Mouse (Mus musculus) MN1 (cell line): ENCODE results near the gene Zkscan16.

Experiments used
- DNase-seq: peaks from one replicate; pipeline ENCODE4 v3.0.0-alpha.2; 2016; ENCODE audit warnings: low spot score

Gene Zkscan16

DNA sequence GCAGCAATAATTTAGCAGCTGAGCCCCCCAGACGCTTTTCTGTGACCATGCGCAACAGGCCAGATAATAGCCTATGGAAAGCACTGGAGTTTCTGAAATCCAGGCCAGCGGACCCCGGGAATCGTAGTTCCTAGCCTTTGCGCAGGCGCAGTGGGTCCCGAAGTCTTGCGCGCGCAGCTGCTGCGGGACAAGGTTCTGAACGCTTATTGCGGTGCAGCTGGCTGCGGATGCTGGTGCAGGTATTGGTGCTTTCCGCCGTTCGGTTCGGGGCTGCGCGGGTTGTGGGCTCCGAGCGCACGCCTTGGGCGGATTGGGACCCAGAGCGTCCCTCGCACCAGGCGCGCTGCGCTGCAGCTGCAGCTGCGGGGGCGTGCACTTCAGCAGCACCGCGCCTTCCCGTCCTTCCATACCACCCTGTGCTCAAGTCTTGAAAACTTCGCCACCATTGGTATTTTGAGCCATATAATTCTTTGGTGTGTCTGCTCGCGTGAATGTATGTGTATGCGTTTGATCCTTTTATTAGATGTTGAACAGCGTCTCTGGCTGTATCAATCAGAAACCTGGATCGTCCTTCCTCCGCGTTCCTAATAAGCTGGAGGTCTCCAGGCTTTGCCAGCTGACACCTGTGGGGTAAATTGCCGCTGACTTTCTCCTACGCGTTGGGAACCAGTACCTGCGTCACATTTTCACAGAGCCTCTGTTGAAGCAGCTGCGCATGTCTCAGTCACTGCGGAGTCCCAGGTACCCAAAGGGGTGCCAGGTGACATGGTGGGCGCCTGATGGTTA lies at the start of gene Zkscan16:
Gene Zkscan16 (plus strand): TSS at position 209 of the 786 bp plus-strand sequence.
- DNase-seq: no peak

DNA sequence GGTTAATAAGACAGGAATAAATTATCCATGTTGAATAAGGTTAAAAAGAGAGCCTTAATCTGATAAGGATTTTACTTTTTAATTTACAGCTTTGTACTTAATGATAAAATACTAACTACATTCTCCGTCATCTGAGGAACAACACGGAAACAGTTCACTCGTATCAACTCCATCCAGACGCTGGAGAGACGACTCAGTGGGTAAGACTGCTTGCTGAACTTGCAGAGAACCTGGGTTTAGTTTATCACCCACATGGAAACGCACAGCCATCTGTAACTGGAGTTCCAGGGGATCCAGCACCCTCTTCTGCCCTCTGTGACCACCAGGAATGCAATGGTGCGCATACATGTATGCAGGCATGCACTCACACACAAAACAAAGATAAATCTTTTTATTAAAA lies 49.0 kb upstream of the Zkscan16 start:
- no peak for DNase-seq

- no peak for DNase-seq
Observed at GRCm38 (mm10) chr4:58897436-58897835, 46.0 kb upstream of the Zkscan16 start.

GRCm38 (mm10) chr4:58898318-58898717 lies 45.1 kb upstream of the Zkscan16 start:
- DNase-seq: no peak

GRCm38 (mm10) chr4:58907453-58907852 lies 36.0 kb upstream of the Zkscan16 start:
- no peak for DNase-seq

- DNase-seq: no peak
Observed at GRCm38 (mm10) chr4:58910175-58911068, 33.0 kb upstream of the Zkscan16 start.

DNA sequence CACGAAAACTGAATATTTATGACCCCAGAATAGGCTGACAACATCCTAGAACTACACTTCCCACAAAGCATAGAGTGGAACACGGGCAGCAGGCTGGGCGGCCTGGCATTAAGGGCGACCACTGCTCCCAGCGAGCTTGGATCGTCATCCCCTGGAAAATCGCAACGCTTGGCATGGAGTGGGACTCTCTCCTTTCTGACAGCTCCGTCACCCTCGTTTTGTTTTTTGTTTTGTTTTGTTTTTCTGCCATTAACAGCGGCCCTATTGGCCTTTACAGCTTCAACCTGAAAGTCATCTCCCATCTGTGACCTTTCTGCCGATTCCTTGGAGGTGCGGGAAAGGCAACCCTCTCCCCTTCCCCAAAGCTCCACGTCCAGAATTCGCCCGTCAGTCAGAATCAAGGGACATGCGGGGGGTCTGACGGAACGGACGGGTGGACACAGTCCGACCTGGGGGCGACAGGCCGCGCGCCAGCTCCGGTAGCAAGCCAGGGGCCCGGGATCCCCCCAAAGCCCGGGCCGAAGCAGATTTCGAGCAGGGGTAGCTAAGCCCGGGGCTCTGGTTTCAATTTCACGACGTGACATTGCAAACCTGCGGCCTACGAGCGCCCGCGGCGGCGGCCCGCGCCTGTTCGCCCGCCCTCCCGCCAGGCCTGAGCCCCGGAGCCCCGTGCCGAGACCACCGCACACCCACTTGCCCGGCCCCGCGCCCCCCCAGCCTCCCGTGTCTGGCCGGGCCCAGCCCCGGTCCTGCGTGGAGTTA lies 32.2 kb upstream of the Zkscan16 start:
- peak; percentile 63 for DNase-seq

GRCm38 (mm10) chr4:58911831-58912628 lies 31.4 kb upstream of the Zkscan16 start:
- peak; percentile 85 for DNase-seq

DNA sequence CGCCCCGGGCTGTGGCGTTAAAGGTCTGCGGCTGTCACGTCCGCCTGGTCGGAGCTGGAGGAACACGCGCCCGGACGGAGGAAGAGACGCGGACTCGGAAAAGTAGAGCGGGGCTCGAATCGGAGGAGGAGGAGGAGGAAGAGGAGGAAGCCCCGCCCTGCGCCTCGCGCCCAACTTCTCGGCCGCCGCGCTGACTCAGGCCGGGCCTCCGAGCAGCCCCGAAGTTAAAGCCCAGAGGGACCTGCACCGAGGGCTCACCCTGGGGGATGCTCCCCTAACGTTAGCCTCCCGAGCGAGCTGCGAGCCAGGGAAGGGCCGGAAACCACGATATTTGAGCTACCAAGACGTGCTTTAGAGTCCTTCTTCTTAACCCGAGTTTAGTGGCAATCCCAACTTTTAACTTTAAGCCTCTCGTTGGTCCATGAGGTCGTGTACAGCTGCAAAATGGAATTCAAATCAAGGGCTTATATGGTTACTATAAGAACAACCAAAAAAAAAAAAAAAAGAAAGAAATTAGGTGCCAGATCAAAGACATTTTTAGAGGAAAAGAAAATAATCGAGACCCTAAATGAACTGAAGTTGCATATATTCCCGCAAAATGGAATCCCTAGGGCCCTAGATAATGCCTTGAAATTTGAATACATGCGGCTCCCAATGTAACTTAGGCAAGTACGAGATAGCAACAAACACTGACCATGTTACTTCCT lies 30.6 kb upstream of the Zkscan16 start, which contains the start of gene Ecpas:
Gene Ecpas (minus strand): TSS at position 121 of the 707 bp plus-strand sequence.
- DNase-seq: peak; percentile 69

DNA sequence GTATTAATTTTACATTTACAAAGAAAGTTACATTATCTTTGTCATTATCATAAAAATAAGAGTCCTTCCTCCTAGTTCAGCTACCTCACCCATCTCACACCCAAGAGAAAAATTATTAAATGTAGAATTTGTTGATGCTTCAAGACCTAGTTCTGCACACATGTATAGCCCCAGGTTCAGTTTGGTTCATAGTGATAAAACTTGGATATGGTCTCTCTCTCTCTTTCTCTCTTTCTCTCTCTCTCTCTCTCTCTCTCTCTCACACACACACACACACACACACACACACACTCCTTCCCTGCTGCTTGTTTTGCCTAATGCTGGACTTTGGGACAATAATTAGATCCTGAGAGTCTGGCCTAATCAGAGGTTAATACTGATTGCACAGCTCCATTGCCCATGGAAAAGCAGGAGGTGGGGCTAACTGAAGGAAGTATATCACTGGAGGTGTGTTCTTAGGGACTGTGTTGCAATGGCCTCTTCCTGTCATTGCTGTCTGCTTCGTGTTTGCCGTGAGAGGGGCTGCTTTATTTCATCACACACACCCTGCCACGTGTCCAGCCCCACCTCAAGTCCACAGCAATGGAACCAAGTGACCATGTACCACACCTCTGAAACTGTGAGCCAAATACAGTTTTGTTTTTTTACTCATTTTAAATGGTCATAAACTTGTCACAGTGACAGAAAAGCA lies 29.9 kb upstream of the Zkscan16 start:
- DNase-seq: peak; percentile 15

DNA sequence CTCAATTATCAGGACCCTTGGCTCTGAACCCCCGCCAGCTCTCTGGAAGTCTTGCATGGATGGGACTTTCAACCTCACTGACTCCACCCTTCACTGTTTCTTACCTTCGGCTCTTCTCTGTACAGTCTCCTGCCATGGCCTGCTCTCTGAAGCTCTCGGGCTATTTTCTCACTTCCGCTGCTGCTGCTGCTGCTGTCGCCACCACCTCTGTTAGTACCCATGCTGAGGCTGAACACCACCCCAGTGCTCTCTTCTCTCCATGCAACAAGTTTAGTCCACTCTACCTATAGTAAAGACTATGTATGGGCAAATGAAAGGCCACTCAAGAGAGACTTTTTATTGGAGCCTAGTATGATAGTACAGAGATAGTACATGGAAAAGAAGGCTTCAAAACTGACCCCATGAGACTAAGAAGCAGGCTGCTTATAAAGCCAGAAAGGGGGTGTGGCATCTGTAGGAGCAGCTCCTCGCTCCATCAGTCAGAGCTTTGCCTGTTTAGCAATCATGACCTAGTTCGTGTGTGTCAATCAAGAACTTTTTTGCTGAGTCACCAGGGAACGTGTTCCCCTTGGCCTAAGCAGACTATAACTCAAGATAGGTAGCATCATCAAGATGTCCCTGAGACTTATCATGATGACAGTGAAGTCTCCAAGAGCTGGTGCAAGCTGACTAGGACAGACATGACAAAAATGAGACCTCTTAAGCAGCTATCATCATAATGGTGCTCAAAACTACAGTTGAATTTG lies 28.2 kb upstream of the Zkscan16 start:
- DNase-seq: no peak

DNA sequence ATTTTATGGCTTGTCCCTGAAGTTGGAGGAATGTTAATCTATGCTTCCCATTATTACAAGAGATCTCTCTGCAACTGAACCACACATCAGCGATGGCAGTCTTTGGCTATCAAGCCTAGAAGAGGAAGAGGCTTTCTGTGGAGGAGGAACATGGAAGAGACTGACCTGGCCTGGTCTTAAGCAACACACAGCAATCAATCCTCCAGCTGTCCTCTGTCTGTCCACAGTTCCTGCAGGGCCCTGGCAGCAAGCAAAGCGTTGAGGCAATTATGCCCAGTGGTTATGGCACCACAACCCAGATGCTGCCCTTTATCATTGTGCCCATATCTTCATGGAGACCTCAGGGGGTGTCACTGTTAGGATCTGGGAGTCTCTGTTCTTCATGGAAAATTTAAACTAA lies 19.5 kb upstream of the Zkscan16 start:
- no peak for DNase-seq

- DNase-seq: no peak
Observed at GRCm38 (mm10) chr4:58925664-58926063, 17.8 kb upstream of the Zkscan16 start.

DNA sequence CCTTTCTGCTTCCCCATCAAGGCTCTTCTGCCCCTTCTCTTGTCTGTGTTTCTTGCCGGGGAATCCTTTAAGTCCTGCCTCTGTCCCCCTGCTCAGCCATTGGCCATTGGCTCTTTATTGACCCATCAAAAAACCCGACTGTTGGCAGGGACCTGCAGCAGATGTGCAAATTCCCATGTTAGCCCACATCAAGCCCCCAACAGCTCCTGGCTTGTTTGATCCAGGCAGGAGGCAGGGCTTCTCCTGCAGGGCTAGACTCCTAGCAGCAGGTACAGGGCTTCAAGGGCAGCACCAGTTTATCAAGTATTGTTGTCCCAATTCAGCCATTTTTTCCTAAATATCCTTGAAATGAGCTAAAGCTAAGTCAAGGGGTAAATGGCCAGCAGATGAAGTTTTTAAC lies 17.3 kb upstream of the Zkscan16 start:
- no peak for DNase-seq

DNA sequence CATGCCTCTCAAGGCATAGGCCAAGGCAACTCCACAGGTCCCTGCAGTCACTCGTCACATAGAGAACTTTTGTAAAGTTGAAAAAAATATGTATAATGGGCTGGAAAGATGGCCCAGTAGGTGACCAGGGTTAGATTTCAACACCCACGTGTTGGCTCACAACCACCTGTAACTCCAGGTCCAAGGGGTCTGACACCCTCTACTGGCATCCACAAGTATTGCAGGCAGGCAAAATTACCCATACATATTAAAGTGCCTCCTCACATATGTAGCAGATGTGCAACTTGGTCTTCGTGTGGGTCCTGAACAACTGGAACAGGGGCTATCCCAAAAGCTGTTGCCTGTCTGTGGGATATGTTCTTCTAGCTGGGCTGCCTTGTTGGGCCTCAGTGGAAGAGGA lies 15.8 kb upstream of the Zkscan16 start:
- no peak for DNase-seq

- no peak for DNase-seq
Observed at GRCm38 (mm10) chr4:58932541-58932940, 10.9 kb upstream of the Zkscan16 start.

GRCm38 (mm10) chr4:58934308-58934707 lies 9.1 kb upstream of the Zkscan16 start:
- no peak for DNase-seq

DNA sequence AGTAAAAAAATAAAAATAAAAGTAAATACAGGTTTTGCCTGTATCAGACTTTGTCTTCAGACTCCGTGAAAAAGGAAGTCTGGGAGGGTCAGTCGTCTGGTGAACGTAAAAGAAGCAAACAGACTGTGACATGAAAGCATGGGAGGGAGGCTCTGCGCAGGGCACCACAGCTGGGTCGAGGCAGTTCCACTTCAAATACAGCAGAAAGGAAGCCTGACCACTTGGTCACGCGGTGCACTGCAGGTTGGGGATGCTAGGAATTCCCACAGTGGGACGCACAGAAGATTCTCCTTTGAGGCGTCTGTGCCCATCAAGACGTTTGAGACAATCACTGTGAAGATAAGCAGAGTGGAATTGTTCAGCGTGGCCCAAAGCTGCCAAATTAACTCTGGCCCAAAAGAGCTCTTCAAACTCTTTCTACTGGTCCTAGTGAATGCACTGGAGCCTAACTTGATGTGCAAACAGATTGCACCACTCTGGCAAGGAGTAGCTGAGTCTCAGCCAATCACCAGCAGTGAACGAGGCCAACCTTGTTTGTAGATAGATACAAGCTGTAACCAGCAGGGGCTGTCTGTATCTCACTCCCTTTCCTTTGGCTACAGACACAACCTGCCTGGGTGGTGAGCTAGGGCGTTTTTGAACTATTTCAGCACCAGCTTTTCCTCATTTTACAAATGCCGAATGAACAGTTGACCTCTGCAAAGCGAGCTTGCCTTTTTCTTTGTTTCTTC lies 8.5 kb upstream of the Zkscan16 start:
- peak; percentile 9 for DNase-seq

DNA sequence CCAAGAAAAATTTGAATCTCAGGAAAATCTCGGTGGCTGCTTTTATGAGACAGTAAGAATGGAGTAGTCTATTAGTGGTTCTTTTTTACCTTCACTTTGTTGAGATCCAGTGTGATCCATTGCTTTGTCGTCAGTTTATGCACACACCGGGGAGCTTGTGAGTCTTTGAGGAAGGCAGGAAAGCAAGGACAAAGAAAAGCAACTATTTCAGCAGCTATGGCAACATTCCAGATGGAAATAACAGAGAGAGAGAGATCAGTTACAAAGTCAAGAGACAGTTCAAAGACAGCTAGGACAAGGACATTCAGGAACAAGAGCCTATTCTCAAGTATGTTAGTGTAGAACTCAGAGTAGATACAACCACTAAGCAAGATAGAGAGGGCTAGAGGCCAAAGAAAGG lies 7.6 kb upstream of the Zkscan16 start:
- no peak for DNase-seq
